Mouse (Mus musculus) limb, embryonic 10.5 days (tissue): ENCODE results near the gene Nanos3. TPM values are rescaled to one million over a fixed set of nuclear protein-coding genes. Genes with fewer than 3 reads are reported as not detected.

Experiments used
- DNase-seq: peaks from one replicate; pipeline ENCODE4 v3.0.0-alpha.2; 2017; ENCODE audit warnings: low spot score
- H3K27ac ChIP-seq: fragments of 300-500 bp; sonication (generic); 2 replicates; pipeline ENCODE4 v1.5.1; 2016; ENCODE audit warnings: mild to moderate bottlenecking
- H3K27me3 ChIP-seq: fragments of 300-500 bp; sonication (generic); 2 replicates; pipeline ENCODE4 v1.6.1; 2016; ENCODE audit warnings: low read depth, mild to moderate bottlenecking; ENCODE audit not compliant: poor library complexity, severe bottlenecking
- H3K36me3 ChIP-seq: fragments of 300-500 bp; sonication (generic); 2 replicates; pipeline ENCODE4 v1.6.1; 2016; ENCODE audit warnings: mild to moderate bottlenecking, moderate library complexity
- H3K4me1 ChIP-seq: fragments of 300-500 bp; sonication (generic); 2 replicates; pipeline ENCODE4 v1.6.1; 2016
- H3K4me3 ChIP-seq: fragments of 300-500 bp; sonication (generic); 2 replicates; pipeline ENCODE4 v1.5.1; 2016; ENCODE audit warnings: mild to moderate bottlenecking, moderate library complexity
- H3K9me3 ChIP-seq: fragments of 300-500 bp; sonication (generic); replicated peaks from 2 replicates; pipeline ENCODE4 v1.6.1; 2016; ENCODE audit warnings: mild to moderate bottlenecking
- WGBS: fragments of 180-500 bp; shearing (Covaris S2); methylation state at CpG from one replicate; pipeline ENCODE4 v1.1.7; 2016; 5-methylcytosine and 5-hydroxymethylcytosine counted together
- polyA plus RNA-seq: library from polyadenylated mRNA; unstranded; fragments of >200 nt; fragmentation: Nextera tagmentation; extraction: Ambion mirVana; gene quantifications from 2 replicates; pipeline ENCODE4 v1.2.1, GENCODE M21; 2016

Nanos3 gene
- polyA plus RNA-seq, 1 experiment from 2014 or later, result 3.1 TPM

DNA sequence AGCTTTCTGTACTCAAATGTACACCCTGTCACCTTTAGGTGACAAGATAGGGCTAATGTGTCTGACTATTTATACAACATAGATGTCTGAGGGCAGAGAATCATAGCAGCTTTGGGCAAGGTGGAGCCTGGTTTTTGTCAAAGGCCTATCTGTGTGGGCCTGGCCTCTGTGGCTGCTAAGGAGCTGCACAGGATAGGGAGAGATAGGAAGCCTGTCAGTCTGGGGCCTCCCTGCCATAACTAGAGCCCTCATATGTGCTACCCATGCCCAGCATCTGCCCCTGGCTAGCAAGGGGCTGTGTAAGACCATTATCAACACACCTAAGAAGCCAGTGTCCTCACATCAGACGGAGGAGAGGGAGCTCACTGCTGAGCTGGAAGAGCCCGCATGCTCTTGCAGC lies 17.3 kb downstream of the Nanos3 start:
- DNase-seq, result no peak
- peaks cover 39% of the 10 kb centered on the region for H3K36me3 ChIP-seq
- no peaks in the 10 kb centered on the region for H3K27me3 ChIP-seq
- H3K27ac ChIP-seq, result no peak overlapping the region
- H3K4me3 ChIP-seq, result no peak overlapping the region
- WGBS, result 89% methylated on average over 2 of the region's 2 CpGs
- 0 out of 2 replicates have a peak, but pooled peaks cover 3% of the 10 kb centered on the region for H3K4me1 ChIP-seq
- no peaks in the 10 kb centered on the region for H3K9me3 ChIP-seq

DNA sequence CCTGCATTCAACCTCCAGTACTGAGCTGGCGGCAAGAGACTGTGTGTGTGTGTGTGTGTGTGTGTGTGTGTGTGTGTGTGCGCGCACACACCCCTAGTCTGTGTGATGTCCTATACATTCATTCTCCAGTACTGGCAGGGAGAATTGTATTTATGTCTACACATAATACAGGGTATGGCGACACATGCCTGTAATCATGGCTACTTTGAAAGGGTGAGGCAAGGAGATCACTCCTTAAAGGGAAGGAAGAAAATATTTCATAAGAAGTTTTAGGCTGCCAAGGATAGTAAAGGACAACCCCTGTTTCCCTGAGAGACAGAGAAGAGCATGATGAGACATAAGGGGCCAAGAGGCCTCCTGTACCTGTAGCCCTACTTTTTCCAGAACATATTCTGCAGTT lies 27.4 kb downstream of the Nanos3 start:
- Histone ChIP-seq H3K4me3 (no peak overlapping the region), H3K36me3 (peaks cover 20% of the 10 kb centered on the region; the same call in 1 of the 2 replicates), H3K27ac (no peak overlapping the region), H3K27me3 (no peaks in the 10 kb centered on the region), H3K9me3 (no peaks in the 10 kb centered on the region), H3K4me1 (no peaks in the 10 kb centered on the region)
- WGBS, result 91% methylated on average over 4 of the region's 4 CpGs
- DNase-seq, result no peak

DNA sequence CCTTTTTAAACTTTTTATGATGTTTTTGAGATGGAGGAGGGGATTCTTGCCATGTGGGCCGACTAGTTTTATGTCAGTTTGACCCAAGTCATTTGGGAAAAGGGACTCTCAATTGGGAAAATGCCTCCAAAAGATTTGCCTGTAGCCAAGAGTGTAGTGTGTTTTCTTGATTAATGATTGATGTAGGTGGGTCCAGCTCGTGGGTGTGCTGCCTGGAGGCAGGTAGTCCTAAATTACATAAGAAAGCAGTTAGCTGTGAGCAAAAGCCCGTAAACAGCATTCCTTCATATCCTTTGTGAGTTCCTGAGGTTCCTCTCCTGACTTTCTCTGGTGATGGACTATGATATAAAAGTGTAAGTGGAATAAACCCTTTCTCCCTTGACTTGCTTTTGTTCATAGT lies 35.8 kb downstream of the Nanos3 start:
- H3K27me3 ChIP-seq, result no peaks in the 10 kb centered on the region
- 67% methylated on average over 3 of the region's 3 CpGs for WGBS
- no peaks in the 10 kb centered on the region for H3K9me3 ChIP-seq
- H3K4me3 ChIP-seq, result no peak overlapping the region
- H3K4me1 ChIP-seq, result peaks cover 24% of the 10 kb centered on the region
- DNase-seq, result no peak
- H3K36me3 ChIP-seq, result peaks cover 15% of the 10 kb centered on the region
- H3K27ac ChIP-seq, result no peak overlapping the region

DNA sequence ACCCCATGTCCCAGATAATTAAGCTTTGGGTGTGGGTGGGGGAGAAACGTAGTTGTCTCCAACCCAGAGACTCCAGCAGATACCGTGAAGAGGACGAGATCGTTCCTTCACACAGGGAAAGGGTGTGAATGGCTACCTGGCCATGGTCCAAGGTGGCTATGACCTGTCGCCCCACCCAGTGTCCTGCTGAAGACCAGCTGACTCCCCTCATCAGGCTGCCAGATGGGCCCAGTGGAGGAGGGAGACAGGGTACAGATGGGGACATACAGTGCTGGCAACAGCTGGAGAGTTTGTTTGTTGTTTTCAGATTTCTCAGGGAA lies 36.5 kb downstream of the Nanos3 start:
- H3K36me3 ChIP-seq, result peaks cover 21% of the 10 kb centered on the region
- peaks cover 24% of the 10 kb centered on the region for H3K4me1 ChIP-seq
- no peaks in the 10 kb centered on the region for H3K27me3 ChIP-seq
- peak overlapping the region; percentile 89 for H3K27ac ChIP-seq
- DNase-seq, result no peak
- no peaks in the 10 kb centered on the region for H3K9me3 ChIP-seq
- WGBS, result 96% methylated on average over 5 of the region's 5 CpGs
- peak overlapping the region; percentile 72 for H3K4me3 ChIP-seq

DNA sequence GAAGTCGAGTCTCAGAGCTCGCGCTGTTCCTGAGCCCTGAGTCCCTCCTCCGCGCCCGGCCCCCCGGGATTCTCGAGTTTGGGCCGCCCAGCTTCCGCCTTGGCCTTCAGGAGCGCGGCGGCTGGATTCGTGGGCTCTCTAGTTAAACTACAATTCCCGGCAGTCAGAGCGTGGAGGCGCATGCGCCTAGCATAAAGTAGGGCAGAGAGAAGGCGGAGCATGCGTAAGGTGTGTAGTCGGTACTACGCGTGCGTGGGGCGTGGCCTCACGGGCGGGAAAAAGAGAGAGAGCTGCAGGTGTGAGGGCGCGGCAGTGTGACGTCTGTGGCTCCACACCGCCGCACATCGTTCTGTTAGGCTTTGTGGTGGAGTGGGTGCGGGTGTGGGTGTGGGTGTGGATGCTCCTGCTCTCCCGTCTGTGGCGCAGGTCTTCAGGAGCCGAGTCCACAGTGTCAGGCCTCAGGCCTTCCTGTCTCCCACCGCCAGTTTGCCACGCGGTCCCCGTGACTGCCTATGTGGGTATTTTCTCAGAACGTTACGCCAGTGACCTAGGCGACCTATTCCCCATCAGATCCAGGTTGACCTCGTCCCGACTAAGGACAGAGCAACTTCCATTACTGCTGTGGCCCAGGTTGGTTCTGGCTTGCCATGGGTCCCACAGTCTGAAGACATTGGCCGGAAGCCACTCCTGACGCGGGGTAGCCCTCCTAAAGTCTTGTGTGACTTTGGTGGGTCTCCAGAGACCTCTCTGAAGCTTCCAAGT lies 37.1 kb downstream of the Nanos3 start, which contains the start of the genes Cc2d1a and 4930432K21Rik:
Gene Cc2d1a (minus strand): TSS at position 168 of the 762 bp plus-strand sequence.
Gene 4930432K21Rik (plus strand): TSS at position 257 of the 762 bp plus-strand sequence.
- 17% methylated on average over 49 of the region's 49 CpGs for WGBS
- Histone ChIP-seq H3K27ac (peak within 1 kb of the TSS; percentile 89), H3K4me3 (peak within 1 kb of the TSS; percentile 72), H3K9me3 (no peaks in the 10 kb centered on the region), H3K4me1 (peaks cover 24% of the 10 kb centered on the region), H3K36me3 (peaks cover 26% of the 10 kb centered on the region), H3K27me3 (no peaks in the 10 kb centered on the region)
- DNase-seq, result peak; percentile 90

DNA sequence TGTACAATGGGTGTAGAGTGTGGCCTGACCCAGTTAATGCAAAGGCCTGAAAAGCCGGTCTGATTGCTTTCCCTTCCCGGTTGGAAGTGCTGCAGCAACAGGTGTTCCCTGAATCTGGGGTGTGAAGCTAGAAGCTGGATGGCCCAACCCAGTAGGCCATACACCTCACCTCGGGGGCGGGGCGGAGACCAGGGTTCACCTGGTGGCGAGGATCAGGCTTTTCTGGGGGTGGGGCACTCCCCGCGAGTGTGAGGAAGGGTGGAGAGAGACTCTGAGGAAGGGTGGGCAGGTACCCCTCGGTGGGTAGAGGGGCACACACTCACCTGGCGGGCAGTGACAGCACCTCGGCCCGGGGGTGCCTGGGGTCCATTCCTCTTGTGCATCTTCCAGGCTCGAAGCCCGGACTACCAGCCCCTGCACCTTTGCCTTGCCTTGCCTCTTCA lies 37.7 kb downstream of the Nanos3 start:
- Histone ChIP-seq H3K27ac (peak overlapping the region; percentile 89), H3K4me1 (peaks cover 24% of the 10 kb centered on the region), H3K4me3 (peak overlapping the region; percentile 72), H3K36me3 (peaks cover 32% of the 10 kb centered on the region), H3K9me3 (no peaks in the 10 kb centered on the region), H3K27me3 (no peaks in the 10 kb centered on the region)
- WGBS, result 6% methylated on average over 14 of the region's 14 CpGs
- no peak for DNase-seq

DNA sequence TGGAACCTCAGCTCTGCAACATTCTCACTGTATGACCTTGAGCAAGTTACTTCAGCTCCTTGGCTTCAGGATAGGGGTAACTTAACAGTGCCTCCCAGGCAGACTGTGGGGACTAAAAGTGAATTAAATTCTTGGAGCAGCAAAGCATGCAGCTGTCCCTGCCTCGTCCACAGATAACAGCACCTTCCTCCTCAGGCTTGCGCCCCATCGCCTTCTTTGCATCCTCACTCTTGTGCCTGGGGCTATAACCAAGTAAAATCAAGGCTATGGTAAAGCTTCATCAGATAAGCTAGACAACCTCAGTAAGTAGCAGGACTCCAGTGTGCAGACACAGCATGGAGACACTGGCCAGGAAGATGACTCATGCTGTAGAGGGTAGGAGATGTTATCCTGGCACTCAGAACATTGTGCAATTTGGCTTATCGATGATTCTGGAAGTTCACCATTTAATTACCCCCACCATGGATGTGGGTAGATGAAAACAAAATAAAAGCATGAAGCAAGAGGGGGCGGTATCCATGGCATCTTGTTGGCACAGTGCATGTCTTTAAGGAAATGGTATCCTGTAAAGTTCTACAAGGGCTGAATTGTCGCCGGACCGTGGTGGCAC lies 40.3 kb downstream of the Nanos3 start:
- Histone ChIP-seq H3K4me3 (no peak overlapping the region), H3K36me3 (peaks cover 57% of the 10 kb centered on the region), H3K27me3 (no peaks in the 10 kb centered on the region), H3K9me3 (no peaks in the 10 kb centered on the region), H3K4me1 (peaks cover 24% of the 10 kb centered on the region), H3K27ac (no peak overlapping the region)
- DNase-seq, result no peak
- 94% methylated on average over 8 of the region's 8 CpGs for WGBS

DNA sequence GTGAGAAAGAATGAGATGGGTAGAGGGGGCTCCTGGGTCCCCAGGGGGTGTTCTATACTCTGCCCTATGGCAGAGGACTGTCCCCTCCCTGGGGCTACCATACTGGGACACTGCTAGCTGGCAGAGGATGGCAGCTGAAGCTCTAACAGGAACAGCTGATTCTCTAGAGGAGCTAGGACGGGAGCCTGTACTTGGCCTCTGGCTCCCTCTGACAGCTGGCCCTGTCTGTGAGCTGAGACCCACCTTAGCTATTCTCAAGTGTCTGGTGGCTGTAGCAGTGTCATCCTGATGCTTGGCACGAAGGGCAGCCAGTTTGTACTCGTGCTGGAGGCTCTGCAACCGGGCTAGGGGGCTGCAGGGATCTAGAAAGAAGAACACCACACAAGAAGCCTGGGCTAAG lies 44.2 kb downstream of the Nanos3 start:
- Histone ChIP-seq H3K27me3 (no peaks in the 10 kb centered on the region), H3K36me3 (peaks cover 92% of the 10 kb centered on the region), H3K9me3 (no peaks in the 10 kb centered on the region), H3K4me1 (no peaks in the 10 kb centered on the region), H3K4me3 (no peak overlapping the region), H3K27ac (no peak overlapping the region)
- WGBS, result 91% methylated on average over 4 of the region's 4 CpGs
- no peak for DNase-seq

DNA sequence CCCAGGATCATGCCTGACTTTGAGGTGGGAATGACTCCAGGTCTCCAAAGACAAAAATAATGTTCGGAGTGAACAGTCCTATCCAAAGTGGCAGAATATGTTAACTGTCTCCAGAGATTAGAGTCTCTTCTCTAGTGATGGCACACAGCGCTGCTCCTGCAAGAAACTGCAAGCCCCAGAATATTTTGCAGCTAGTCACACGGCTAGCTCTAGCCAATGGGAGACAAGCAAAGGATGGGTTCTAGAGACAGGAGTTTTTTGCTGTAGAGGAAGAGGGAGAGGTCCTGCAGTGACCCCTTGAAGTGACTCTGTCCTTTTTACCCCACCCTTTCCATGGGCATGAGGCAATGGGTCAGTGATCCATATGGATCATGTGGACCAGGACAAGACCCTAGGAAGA lies 47.2 kb downstream of the Nanos3 start:
- DNase-seq, result no peak
- H3K9me3 ChIP-seq, result no peaks in the 10 kb centered on the region
- H3K36me3 ChIP-seq, result peaks cover 99% of the 10 kb centered on the region
- H3K27ac ChIP-seq, result no peak overlapping the region
- no peaks in the 10 kb centered on the region for H3K27me3 ChIP-seq
- WGBS, result 92% methylated on average over 3 of the region's 3 CpGs
- H3K4me3 ChIP-seq, result no peak overlapping the region
- no peaks in the 10 kb centered on the region for H3K4me1 ChIP-seq

DNA sequence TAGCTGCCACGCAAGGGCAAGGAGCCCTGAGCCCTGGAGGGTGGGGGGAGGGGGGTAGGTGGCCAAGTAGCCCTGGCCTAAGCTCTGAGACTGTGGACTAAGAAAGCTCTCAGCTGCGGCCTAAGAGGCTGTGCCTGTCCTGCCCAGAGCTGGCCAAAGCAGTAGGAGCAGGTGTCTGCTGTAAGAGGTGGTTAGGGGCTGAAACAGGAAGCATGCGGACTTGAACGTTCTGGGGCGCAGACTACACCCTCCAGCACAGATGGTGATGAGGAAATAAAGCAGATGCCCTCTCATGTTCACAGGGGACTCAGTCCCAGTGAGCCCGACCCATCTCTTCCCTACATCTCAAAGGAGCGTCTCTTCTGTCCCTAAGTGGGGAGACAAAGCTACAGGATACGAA lies 52.8 kb downstream of the Nanos3 start:
- H3K9me3 ChIP-seq, result no peaks in the 10 kb centered on the region
- H3K36me3 ChIP-seq, result peaks cover 64% of the 10 kb centered on the region
- no peak for DNase-seq
- WGBS, result 89% methylated on average over 8 of the region's 8 CpGs
- peaks cover 16% of the 10 kb centered on the region for H3K4me1 ChIP-seq
- H3K27ac ChIP-seq, result no peak overlapping the region
- 0 out of 2 replicates have a peak overlapping the region, but pooled peaks have one; percentile 6 for H3K4me3 ChIP-seq
- peaks cover 10% of the 10 kb centered on the region; the same call in 1 of the 2 replicates for H3K27me3 ChIP-seq

DNA sequence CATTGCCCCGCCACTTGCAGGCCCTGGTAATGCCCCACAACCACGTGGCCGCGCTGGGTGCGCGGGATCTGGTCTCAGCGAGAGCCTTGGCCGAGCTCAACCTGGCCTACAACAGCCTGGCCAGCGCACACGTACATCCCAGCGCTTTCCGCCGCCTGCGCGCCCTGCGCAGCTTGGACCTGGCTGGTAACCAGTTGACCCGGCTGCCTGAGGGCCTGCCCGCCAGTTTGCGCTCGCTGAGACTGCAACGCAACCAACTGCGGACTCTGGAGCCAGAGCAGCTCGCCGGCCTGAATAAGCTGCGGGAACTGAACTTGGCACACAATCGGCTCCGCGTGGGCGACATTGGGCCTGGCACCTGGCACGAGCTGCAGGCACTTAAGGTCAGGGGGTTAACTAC lies 54.2 kb downstream of the Nanos3 start:
- whole genome bisulfite sequencing, result 42% methylated on average over 30 of the region's 30 CpGs

DNA sequence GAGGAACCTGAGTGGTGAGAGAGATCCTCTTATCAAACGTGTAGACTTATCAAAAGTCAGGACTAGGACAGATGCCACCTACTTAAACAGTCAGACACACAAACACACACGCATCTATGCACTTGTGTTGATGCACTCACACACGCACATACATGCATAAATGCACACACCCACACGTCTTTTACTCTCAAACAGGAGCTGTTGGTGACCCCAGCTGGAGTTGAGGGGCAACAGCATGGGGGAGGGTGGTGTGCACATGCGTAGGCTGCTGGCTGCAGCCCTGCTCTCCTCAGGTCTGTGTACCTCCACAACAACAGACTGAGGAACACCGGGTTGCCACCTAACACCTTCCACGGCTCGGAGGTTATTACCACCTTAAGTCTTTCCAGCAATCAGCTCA lies 56.7 kb downstream of the Nanos3 start:
- peaks cover 34% of the 10 kb centered on the region for H3K4me1 ChIP-seq

More for the DNA sequence above, 54.2 kb downstream of the Nanos3 start:
- H3K36me3 ChIP-seq, result peaks cover 50% of the 10 kb centered on the region
- H3K27ac ChIP-seq, result 0 out of 2 replicates have a peak overlapping the region, but pooled peaks have one; percentile 3
- DNase-seq, result peak; percentile 43
- H3K4me3 ChIP-seq, result no peak overlapping the region
- no peaks in the 10 kb centered on the region for H3K9me3 ChIP-seq
- peaks cover 10% of the 10 kb centered on the region; the same call in 1 of the 2 replicates for H3K27me3 ChIP-seq
- peaks cover 28% of the 10 kb centered on the region for H3K4me1 ChIP-seq

DNA sequence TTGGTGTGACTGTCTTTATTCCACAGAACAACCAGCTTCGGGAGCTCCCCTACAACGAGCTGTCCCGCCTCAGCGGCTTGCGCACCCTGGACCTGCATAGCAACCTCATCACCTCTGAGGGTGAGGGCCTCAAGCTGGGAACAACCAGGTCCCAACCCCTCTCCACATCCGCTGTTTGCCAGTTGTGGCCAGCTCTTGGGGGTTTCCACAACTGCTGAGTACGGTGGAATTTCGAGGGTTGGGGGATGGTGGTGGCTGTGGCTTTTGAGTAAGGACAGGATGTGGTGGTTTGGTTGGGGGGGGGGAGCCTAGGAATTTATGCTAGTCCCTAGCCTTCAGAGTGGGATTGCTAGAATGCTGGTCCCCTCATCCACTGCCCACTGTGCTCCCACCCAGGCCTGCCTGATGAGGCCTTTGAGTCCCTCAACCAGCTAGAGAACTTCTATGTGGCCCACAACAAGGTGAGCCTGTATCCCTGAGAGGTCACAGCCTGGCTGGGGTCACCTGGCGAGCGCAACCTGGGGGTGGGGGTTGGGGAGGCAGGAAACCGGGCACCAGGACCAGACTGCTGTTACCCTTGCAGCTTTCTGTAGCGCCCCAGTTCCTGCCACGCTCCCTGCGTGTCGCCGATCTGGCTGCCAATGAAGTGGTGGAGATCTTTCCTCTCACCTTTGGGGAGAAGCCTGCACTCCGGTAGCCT lies 57.7 kb downstream of the Nanos3 start:
- 62% methylated on average over 17 of the region's 17 CpGs for WGBS
- Histone ChIP-seq H3K27me3 (peaks cover 10% of the 10 kb centered on the region; the same call in 1 of the 2 replicates), H3K4me1 (peaks cover 34% of the 10 kb centered on the region), H3K27ac (peak overlapping the region; percentile 66), H3K36me3 (peaks cover 15% of the 10 kb centered on the region), H3K9me3 (no peaks in the 10 kb centered on the region), H3K4me3 (no peak overlapping the region)
- DNase-seq, result no peak

More for the DNA sequence above, 56.7 kb downstream of the Nanos3 start:
- Histone ChIP-seq H3K9me3 (no peaks in the 10 kb centered on the region), H3K4me3 (no peak overlapping the region), H3K27ac (no peak overlapping the region), H3K36me3 (peaks cover 24% of the 10 kb centered on the region), H3K27me3 (peaks cover 10% of the 10 kb centered on the region; the same call in 1 of the 2 replicates)
- WGBS, result 68% methylated on average over 8 of the region's 8 CpGs
- no peak for DNase-seq
